Mouse (Mus musculus) kidney, adult 2 months (tissue): Measurements from ENCODE around the gene Gm21987. TPM values are rescaled to one million over a fixed set of nuclear protein-coding genes. Genes with fewer than 3 reads are reported as not detected.

Experiments
- DNase-seq: peaks from one replicate; pipeline ENCODE4 v3.0.0; 2021
- H3K27ac ChIP-seq: fragments of 200-500 bp; 2 replicates; pipeline ENCODE4 v1.5.1; 2012; ENCODE audit warnings: low read depth, low read length, control low read depth, inconsistent platforms; ENCODE audit not compliant: insufficient read depth
- H3K27me3 ChIP-seq: fragments of 200-500 bp; replicated peaks from 2 replicates; pipeline ENCODE4 v1.6.1; 2012; ENCODE audit warnings: mild to moderate bottlenecking, moderate library complexity, low read length, inconsistent platforms; ENCODE audit not compliant: control insufficient read depth, insufficient read depth
- H3K36me3 ChIP-seq: fragments of 200-500 bp; 2 replicates; pipeline ENCODE4 v1.6.1; 2012; ENCODE audit warnings: mild to moderate bottlenecking, moderate library complexity, low read length, inconsistent platforms; ENCODE audit not compliant: control insufficient read depth, insufficient read depth
- H3K4me1 ChIP-seq: fragments of 200-500 bp; 2 replicates; pipeline ENCODE4 v1.6.1; 2011; ENCODE audit warnings: low read length; ENCODE audit not compliant: control insufficient read depth, insufficient read depth
- H3K4me3 ChIP-seq: fragments of 200-500 bp; 2 replicates; pipeline ENCODE4 v1.5.1; 2011; ENCODE audit warnings: mild to moderate bottlenecking, low read depth, low read length, control low read depth; ENCODE audit not compliant: insufficient read depth
- CTCF ChIP-seq: fragments of 200-500 bp; conservative IDR thresholded peaks from 2 replicates; pipeline ENCODE4 v1.5.1; 2011; ENCODE audit warnings: low read depth, mild to moderate bottlenecking, control low read depth, low read length, moderate library complexity, mixed read lengths; ENCODE audit not compliant: insufficient read depth, insufficient read length
- POLR2A ChIP-seq: fragments of 200-500 bp; IDR thresholded peaks from one replicate; pipeline ENCODE4 v1.6.1; 2011; ENCODE audit warnings: low read depth, low read length, control low read depth
- WGBS: fragments of 180-500 bp; shearing (Covaris S2); methylation state at CpG from one replicate; pipeline ENCODE4 v1.1.7; 2018; 5-methylcytosine and 5-hydroxymethylcytosine counted together
- polyA plus RNA-seq: library from polyadenylated mRNA; depleted of rRNA; stranded (reverse); fragments of >200 nt; gene quantifications from 2 replicates; pipeline ENCODE4 v1.2.3, GENCODE M21; 2012

Gene Gm21987
- polyA plus RNA-seq, 1 experiment: not detected

GRCm38 (mm10) chr16:38396155-38396554 is 49.3 kb downstream of the Gm21987 start:
- Histone ChIP-seq H3K4me3 (no peak overlapping the region), H3K27me3 (no peaks in the 10 kb centered on the region), H3K27ac (no peak overlapping the region), H3K36me3 (no peaks in the 10 kb centered on the region), H3K4me1 (peaks cover 11% of the 10 kb centered on the region; the same call in 1 of the 2 replicates)
- 29% methylated on average over 13 of the region's 13 CpGs for WGBS
- TF ChIP-seq CTCF (no peak), POLR2A (no peak)
- DNase-seq: peak; percentile 67

- TF ChIP-seq CTCF (no peak), POLR2A (no peak)
- 66% methylated on average over 6 of the region's 6 CpGs for WGBS
- H3K36me3 ChIP-seq: no peaks in the 10 kb centered on the region
- H3K27ac ChIP-seq: no peak overlapping the region
- H3K27me3 ChIP-seq: no peaks in the 10 kb centered on the region
- H3K4me1 ChIP-seq: peaks cover 11% of the 10 kb centered on the region; the same call in 1 of the 2 replicates
- peak; percentile 87 for DNase-seq
- no peak overlapping the region for H3K4me3 ChIP-seq
Measured at GRCm38 (mm10) chr16:38398266-38398665, 51.4 kb downstream of the Gm21987 start.

GRCm38 (mm10) chr16:38399076-38399475 is 52.2 kb downstream of the Gm21987 start:
- 63% methylated on average over 3 of the region's 3 CpGs for WGBS
- Histone ChIP-seq H3K4me3 (no peak overlapping the region), H3K27ac (no peak overlapping the region), H3K4me1 (peaks cover 11% of the 10 kb centered on the region; the same call in 1 of the 2 replicates), H3K27me3 (no peaks in the 10 kb centered on the region), H3K36me3 (no peaks in the 10 kb centered on the region)
- TF ChIP-seq POLR2A (no peak), CTCF (no peak)
- DNase-seq: peak; percentile 8

- WGBS: 19% methylated on average over 17 of the region's 17 CpGs
- H3K27ac ChIP-seq: no peak overlapping the region; the same call in 1 of the 2 replicates
- peak; percentile 69 for DNase-seq
Measured at GRCm38 (mm10) chr16:38399531-38400231, 52.8 kb downstream of the Gm21987 start.

GRCm38 (mm10) chr16:38400311-38400960 is 53.6 kb downstream of the Gm21987 start:
- Histone ChIP-seq H3K27ac (no peak overlapping the region), H3K36me3 (no peaks in the 10 kb centered on the region), H3K4me1 (peaks cover 11% of the 10 kb centered on the region; the same call in 1 of the 2 replicates), H3K4me3 (peak overlapping the region; percentile 14; the same call in 1 of the 2 replicates), H3K27me3 (no peaks in the 10 kb centered on the region)
- no peak for DNase-seq
- WGBS: 89% methylated on average over 9 of the region's 9 CpGs
- TF ChIP-seq CTCF (no peak), POLR2A (no peak)

More at GRCm38 (mm10) chr16:38399531-38400231, 52.8 kb downstream of the Gm21987 start:
- Histone ChIP-seq H3K36me3 (no peaks in the 10 kb centered on the region), H3K27me3 (no peaks in the 10 kb centered on the region), H3K4me1 (peaks cover 11% of the 10 kb centered on the region; the same call in 1 of the 2 replicates), H3K4me3 (peak overlapping the region; percentile 14)
- TF ChIP-seq POLR2A (no peak), CTCF (no peak)

GRCm38 (mm10) chr16:38401468-38401867 is 54.6 kb downstream of the Gm21987 start:
- H3K36me3 ChIP-seq: no peaks in the 10 kb centered on the region
- TF ChIP-seq POLR2A: no peak
- TF ChIP-seq CTCF: no peak
- peaks cover 8% of the 10 kb centered on the region; the same call in 1 of the 2 replicates for H3K4me1 ChIP-seq
- no peak overlapping the region for H3K27ac ChIP-seq
- WGBS: 95% methylated on average over 6 of the region's 6 CpGs
- H3K4me3 ChIP-seq: no peak overlapping the region
- H3K27me3 ChIP-seq: no peaks in the 10 kb centered on the region
- no peak for DNase-seq

GRCm38 (mm10) chr16:38403639-38404038 is 56.8 kb downstream of the Gm21987 start:
- Histone ChIP-seq H3K4me3 (no peak overlapping the region), H3K4me1 (peaks cover 8% of the 10 kb centered on the region; the same call in 1 of the 2 replicates), H3K36me3 (no peaks in the 10 kb centered on the region), H3K27me3 (no peaks in the 10 kb centered on the region), H3K27ac (no peak overlapping the region)
- no peak for TF ChIP-seq CTCF
- no peak for TF ChIP-seq POLR2A
- DNase-seq: no peak
- 91% methylated on average over 7 of the region's 7 CpGs for WGBS
